Comparison of ENCODE assay signal across 24 mouse cellular contexts in the genomic region with DNA sequence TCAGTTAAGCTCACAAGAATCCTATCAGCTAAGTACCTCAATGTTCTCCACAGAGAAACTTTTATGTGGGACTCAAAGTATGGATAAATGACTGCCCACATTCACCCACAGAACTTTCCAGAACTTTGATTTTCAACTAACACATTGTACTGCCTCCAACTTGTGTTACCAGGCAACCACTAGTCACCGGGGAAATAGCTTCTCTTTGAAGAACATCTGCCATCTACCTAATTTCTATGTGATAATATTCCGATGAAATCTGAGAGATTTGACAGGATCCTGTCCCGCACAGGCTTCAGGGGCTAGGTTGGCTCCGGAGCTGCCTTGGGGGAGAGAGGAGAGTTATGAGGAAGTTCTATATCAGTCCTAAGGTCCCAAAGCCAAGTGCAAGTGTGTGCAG.
"Had no signal": no experiment of that assay in that cellular context is flagged by ENCODE, and none has a peak within 500 bp of the region (broad histone marks: within the 10 kb centered on the region; RNA-seq: fewer than 3 reads in every experiment).

No protein-coding gene starts in this region.

- DNase-seq: gastrocnemius, postnatal 25 days; heart, adult 18-20 months; heart, postnatal 14 days; heart, postnatal 36 days; kidney, adult 18-20 months; kidney, adult 8-10 months; kidney, postnatal 10 days; kidney, postnatal 25 days; kidney, postnatal 4 days; liver; liver, embryonic 13.5 days had no signal

- H3K9ac ChIP-seq: heart, embryonic 13.5 days; heart, embryonic 15.5 days; hindbrain, embryonic 12.5 days; hindbrain, embryonic 14.5 days; limb, embryonic 12.5 days; liver, embryonic 13.5 days had no signal

- H3K4me3 ChIP-seq: heart, embryonic 13.5 days; heart, embryonic 15.5 days; hindbrain, embryonic 10.5 days; hindbrain, embryonic 12.5 days; layer of hippocampus, adult 2 months; left cerebral cortex, adult 2 months; limb, embryonic 12.5 days; liver, embryonic 13.5 days had no signal

- H3K36me3 ChIP-seq: hindbrain, embryonic 10.5 days; hindbrain, embryonic 12.5 days; limb, embryonic 12.5 days; liver, embryonic 13.5 days had no signal

- H3K4me1 ChIP-seq: heart, embryonic 13.5 days; heart, embryonic 15.5 days; hindbrain, embryonic 10.5 days; hindbrain, embryonic 12.5 days had no signal

- H3K27ac ChIP-seq: heart, embryonic 13.5 days; heart, embryonic 15.5 days; hindbrain, embryonic 10.5 days; hindbrain, embryonic 12.5 days; hindbrain, embryonic 14.5 days; layer of hippocampus, adult 2 months; left cerebral cortex, adult 2 months; limb, embryonic 12.5 days; liver, embryonic 13.5 days had no signal

- H3K9me3 ChIP-seq: heart, embryonic 13.5 days; heart, embryonic 15.5 days; hindbrain, embryonic 10.5 days; hindbrain, embryonic 12.5 days; limb, embryonic 12.5 days; liver, embryonic 13.5 days had no signal

- H3K27me3 ChIP-seq: heart, embryonic 13.5 days; heart, embryonic 15.5 days; hindbrain, embryonic 12.5 days; limb, embryonic 12.5 days; liver, embryonic 13.5 days had no signal

- ATAC-seq: hindbrain, embryonic 16.5 days; inflammation-experienced regulatory T-cells, adult 6 months; intestine, postnatal 0 days had no signal

- H3K4me2 ChIP-seq: heart, embryonic 11.5 days; heart, embryonic 13.5 days; heart, embryonic 15.5 days; hindbrain, embryonic 12.5 days; hindbrain, embryonic 14.5 days; limb, embryonic 12.5 days; liver, embryonic 11.5 days; liver, embryonic 13.5 days had no signal
